Mouse (Mus musculus): ENCODE results near the gene Auts2. TPM values are rescaled to one million over a fixed set of nuclear protein-coding genes. Genes with fewer than 3 reads are reported as not detected.

Gene Auts2
- polyA plus RNA-seq, 1 experiment: 9.6 TPM

DNA sequence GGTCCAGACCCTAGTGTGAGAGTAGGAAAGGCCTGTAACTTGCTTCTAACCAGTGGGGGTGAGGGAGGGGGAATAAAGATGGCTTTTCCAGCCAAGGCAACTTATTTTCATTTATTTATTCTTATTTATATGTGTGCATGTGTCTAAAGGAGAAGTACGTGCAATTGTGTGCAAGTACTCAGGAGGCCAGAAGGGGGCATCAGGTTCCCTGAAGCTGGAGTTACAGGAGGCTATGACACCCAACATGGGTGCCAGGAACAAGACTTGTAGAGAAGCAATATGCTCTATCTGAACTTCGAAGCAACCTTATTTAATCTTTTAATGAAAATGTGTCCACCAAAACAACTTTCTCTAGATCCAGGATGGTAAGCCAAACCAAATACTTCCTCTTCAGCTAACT is 39.7 kb downstream of the Auts2 start:
- WGBS: 98% methylated on average over 2 of the region's 2 CpGs
- TF ChIP-seq POLR2A (IDR thresholded peaks at IDR 0.05; ENCODE audit: borderline replicate concordance, extremely low read depth, low read depth, low read length): no peak
- no peak for TF ChIP-seq CTCF (IDR thresholded peaks at IDR 0.05; ENCODE audit: insufficient read depth, low read length)
- no peak for DNase-seq
- no peak overlapping the region for H3K4me3 ChIP-seq (replicated peaks; ENCODE audit: extremely low read depth, low read depth, low read length)
- H3K4me1 ChIP-seq (ENCODE audit: control insufficient read depth, insufficient read depth, low read length): no peaks in the 10 kb centered on the region

DNA sequence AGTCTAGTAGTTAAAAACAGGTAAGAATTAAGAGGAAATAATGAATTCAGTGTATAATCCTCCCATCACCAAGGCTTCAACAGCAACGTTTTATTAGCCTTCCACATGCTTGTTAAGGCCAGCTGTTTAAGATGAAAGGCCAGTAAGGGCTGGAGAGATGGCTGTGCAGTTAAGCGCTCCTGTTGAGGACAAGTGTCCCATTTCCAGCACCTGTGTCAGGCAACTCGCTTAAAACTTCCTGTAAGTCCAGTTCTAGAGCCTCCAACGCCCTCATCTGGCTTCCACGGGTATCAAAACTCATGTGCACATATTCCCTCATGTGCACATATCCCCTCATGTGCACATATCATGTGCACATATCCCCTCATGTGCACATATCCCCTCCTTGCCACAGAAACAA is 41.1 kb downstream of the Auts2 start:
- TF ChIP-seq POLR2A (IDR thresholded peaks at IDR 0.05; ENCODE audit: borderline replicate concordance, extremely low read depth, low read depth, low read length) (no peak), CTCF (IDR thresholded peaks at IDR 0.05; ENCODE audit: insufficient read depth, low read length) (no peak)

DNA sequence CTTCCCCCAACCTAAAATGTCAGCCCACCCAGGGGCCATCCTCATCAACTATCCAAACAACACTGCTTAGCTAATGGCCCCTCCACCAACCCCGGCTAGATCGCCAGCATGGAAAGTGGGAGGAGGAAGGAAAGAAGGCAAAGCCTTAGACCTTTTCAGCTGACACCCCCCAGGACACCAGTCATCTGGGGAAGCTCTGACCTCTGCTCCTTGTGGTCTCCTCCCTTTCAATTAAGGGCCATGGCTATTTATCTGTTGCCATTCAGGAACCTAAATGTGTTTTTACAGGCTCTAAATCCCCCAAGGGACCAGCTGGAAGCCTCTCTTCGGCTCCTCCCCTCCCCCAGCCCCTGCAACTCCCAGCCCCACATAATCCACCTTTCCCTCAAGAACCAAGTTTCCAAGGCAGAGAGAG is 42.3 kb downstream of the Auts2 start:
- H3K4me3 ChIP-seq (replicated peaks; ENCODE audit: extremely low read depth, low read depth, low read length): no peak overlapping the region
- no peak for TF ChIP-seq CTCF (IDR thresholded peaks at IDR 0.05; ENCODE audit: insufficient read depth, low read length)
- TF ChIP-seq POLR2A (IDR thresholded peaks at IDR 0.05; ENCODE audit: borderline replicate concordance, extremely low read depth, low read depth, low read length): no peak
- DNase-seq: no peak
- H3K4me1 ChIP-seq (ENCODE audit: control insufficient read depth, insufficient read depth, low read length): no peaks in the 10 kb centered on the region
- whole genome bisulfite sequencing: 57% methylated on average over 3 of the region's 3 CpGs

More for the DNA sequence above, 41.1 kb downstream of the Auts2 start:
- H3K4me1 ChIP-seq (ENCODE audit: control insufficient read depth, insufficient read depth, low read length): no peaks in the 10 kb centered on the region
- no peak for DNase-seq
- 48% methylated on average over 5 of the region's 5 CpGs for WGBS
- no peak overlapping the region for H3K4me3 ChIP-seq (replicated peaks; ENCODE audit: extremely low read depth, low read depth, low read length)

DNA sequence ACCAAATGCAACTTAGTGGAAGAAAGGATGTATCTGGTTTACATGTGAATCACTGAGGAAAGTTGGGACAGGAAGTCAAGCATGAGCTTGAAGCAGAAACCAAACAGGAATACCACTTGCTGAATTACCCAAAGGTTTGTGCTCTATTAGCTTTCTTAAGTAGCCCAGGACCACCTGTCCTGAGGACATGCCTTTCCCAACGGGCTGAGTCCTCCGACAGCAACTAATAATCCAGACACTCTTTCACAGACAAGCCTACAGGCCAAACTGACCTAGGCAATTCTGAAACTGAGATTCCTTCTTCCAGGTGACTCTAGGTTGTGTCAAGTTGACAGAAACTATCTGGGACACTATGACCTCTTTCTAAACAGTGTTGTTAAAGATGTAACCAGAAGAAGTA is 44.2 kb downstream of the Auts2 start:
- WGBS: 71% methylated on average over 2 of the region's 2 CpGs
- TF ChIP-seq POLR2A (IDR thresholded peaks at IDR 0.05; ENCODE audit: borderline replicate concordance, extremely low read depth, low read depth, low read length): no peak
- TF ChIP-seq CTCF (IDR thresholded peaks at IDR 0.05; ENCODE audit: insufficient read depth, low read length): no peak
- DNase-seq: no peak
- H3K4me1 ChIP-seq (ENCODE audit: control insufficient read depth, insufficient read depth, low read length): no peaks in the 10 kb centered on the region
- H3K4me3 ChIP-seq (replicated peaks; ENCODE audit: extremely low read depth, low read depth, low read length): no peak overlapping the region

DNA sequence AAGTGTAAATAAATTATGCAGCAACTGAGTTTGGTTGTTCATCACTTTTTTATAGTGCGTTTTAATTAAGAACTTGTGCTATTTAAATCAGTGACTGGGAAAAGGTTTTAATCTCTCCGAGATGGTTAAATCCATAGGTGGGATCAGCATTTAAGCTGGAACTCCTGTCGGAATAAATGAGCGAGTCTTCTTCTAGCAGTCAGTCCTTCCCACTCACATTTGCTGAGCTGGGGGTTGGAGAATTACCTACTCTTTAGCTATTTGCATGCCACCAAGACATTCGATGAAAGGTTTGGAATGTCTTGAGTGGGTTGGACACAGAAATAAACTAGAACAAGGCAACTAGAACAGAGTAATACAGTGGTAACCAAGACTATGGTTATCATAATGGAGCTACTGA is 45.1 kb downstream of the Auts2 start:
- TF ChIP-seq CTCF (IDR thresholded peaks at IDR 0.05; ENCODE audit: insufficient read depth, low read length) (no peak), POLR2A (IDR thresholded peaks at IDR 0.05; ENCODE audit: borderline replicate concordance, extremely low read depth, low read depth, low read length) (no peak)
- H3K4me3 ChIP-seq (replicated peaks; ENCODE audit: extremely low read depth, low read depth, low read length): no peak overlapping the region
- DNase-seq: no peak
- H3K4me1 ChIP-seq (ENCODE audit: control insufficient read depth, insufficient read depth, low read length): no peaks in the 10 kb centered on the region
- WGBS: 93% methylated on average over 5 of the region's 5 CpGs

DNA sequence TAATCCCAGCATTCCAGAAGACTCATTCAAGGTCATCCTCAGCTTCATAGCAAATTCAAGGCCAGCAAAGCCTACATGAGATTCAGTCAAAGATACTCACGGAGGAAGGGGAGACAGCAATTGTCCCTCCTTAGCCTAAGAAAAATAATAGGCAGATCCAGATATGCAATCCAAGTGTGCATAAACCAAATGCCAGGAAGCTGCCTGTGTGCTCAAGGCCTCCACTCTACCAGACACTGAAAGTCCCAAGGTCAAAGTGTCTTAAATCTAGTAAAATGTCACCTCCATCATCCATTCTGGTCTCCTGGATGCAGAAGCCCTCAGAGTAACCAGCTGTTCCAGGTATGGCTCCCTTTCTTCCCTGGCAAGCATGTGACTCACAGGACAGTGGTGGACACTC is 50.4 kb downstream of the Auts2 start:
- WGBS: 80% methylated on average over 1 of the region's 1 CpGs
- TF ChIP-seq CTCF (IDR thresholded peaks at IDR 0.05; ENCODE audit: insufficient read depth, low read length) (no peak), POLR2A (IDR thresholded peaks at IDR 0.05; ENCODE audit: borderline replicate concordance, extremely low read depth, low read depth, low read length) (no peak)
- H3K4me1 ChIP-seq (ENCODE audit: control insufficient read depth, insufficient read depth, low read length): peaks cover 7% of the 10 kb centered on the region
- no peak for DNase-seq
- no peak overlapping the region for H3K4me3 ChIP-seq (replicated peaks; ENCODE audit: extremely low read depth, low read depth, low read length)

DNA sequence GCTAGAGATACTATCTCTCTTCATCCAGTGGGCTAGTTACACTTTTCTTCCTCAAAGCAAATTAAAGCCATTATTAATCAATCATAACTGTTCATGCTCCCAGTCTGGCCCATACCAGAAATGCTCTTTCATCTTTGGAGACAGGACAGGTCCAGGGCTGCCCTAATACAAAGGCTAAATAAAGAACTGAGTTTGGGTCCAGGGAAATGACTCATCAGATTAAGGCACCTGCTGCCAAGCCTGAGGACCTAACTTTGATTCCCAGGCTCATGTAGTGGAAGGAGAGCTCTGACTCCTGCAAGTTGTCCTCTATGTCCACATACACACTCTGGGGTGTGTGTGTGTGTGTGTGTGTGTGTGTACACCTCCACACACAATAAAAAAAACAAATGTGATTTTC is 51.1 kb downstream of the Auts2 start:
- Histone ChIP-seq H3K4me3 (replicated peaks; ENCODE audit: extremely low read depth, low read depth, low read length) (no peak overlapping the region), H3K4me1 (ENCODE audit: control insufficient read depth, insufficient read depth, low read length) (peaks cover 11% of the 10 kb centered on the region)
- no peak for TF ChIP-seq POLR2A (IDR thresholded peaks at IDR 0.05; ENCODE audit: borderline replicate concordance, extremely low read depth, low read depth, low read length)
- no peak for TF ChIP-seq CTCF (IDR thresholded peaks at IDR 0.05; ENCODE audit: insufficient read depth, low read length)
- no peak for DNase-seq

DNA sequence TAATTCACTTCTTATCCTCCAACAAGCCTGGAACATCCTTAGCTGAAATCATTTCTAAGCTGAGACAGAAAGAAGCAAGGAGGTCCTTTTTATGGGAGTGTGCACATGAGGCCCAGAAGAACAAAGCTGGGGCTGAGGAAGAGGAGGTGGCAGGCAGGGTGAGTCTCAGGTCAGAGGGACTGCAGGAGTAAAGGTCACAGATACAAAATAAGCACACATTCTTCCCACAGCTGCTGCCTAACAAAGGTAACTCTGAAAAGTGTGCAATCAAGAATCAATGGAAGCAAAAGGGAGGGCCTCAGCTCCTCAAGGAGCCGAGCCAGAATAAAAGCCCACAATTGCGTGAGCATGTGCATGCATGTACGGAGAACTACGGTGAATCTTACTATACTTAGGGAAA is 51.6 kb downstream of the Auts2 start:
- TF ChIP-seq POLR2A (IDR thresholded peaks at IDR 0.05; ENCODE audit: borderline replicate concordance, extremely low read depth, low read depth, low read length) (no peak), CTCF (IDR thresholded peaks at IDR 0.05; ENCODE audit: insufficient read depth, low read length) (no peak)
- 80% methylated on average over 4 of the region's 4 CpGs for WGBS
- no peak for DNase-seq
- no peak overlapping the region for H3K4me3 ChIP-seq (replicated peaks; ENCODE audit: extremely low read depth, low read depth, low read length)
- peaks cover 16% of the 10 kb centered on the region for H3K4me1 ChIP-seq (ENCODE audit: control insufficient read depth, insufficient read depth, low read length)

DNA sequence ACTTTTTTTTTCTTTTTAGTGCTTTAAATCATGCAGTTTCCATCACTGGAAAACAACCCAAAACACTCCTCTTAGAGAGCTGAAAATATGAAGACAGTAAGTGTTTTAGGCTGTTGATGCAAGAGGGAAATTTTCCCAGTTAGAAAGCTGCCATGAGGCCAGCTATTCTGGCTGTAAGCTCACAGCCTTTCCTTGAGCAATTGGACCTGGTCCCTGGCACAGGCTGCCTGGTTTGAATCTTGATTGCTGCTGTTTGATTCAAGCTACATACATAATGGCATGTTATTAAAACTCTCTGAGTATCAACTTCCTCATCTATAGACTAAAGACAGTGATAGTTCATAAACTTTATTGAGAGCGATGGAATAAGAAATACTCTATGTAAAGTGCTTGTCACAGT is 52.8 kb downstream of the Auts2 start:
- Histone ChIP-seq H3K4me1 (ENCODE audit: control insufficient read depth, insufficient read depth, low read length) (peaks cover 18% of the 10 kb centered on the region), H3K4me3 (replicated peaks; ENCODE audit: extremely low read depth, low read depth, low read length) (no peak overlapping the region)
- TF ChIP-seq POLR2A (IDR thresholded peaks at IDR 0.05; ENCODE audit: borderline replicate concordance, extremely low read depth, low read depth, low read length): no peak
- TF ChIP-seq CTCF (IDR thresholded peaks at IDR 0.05; ENCODE audit: insufficient read depth, low read length): no peak
- 70% methylated on average over 1 of the region's 1 CpGs for WGBS
- no peak for DNase-seq

DNA sequence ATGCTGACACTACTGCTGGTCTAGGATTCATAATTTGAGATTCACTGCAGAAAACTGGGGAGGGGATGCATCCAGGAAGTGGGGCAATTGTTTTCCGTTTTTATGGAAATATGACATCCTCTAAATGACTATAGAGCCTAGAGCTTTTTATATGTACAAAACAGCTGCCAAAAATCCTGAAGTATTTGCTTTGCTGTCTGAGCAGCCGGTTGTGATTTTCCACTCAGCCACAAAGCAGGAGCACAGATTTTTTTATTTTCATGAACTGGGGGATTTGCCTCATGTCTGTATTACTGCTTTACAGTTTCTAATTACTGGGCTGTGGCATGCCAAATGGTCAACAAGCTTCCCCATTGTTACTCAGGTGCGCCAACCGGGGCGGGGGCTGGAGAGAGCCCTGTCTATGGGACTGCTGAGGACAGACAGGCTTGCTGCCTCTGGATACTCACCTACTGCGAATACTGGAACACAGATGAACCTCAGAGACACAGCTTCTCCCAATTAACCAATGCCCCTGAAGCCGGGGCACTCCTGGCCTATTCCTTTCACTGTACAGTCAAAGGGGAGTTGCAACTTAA is 53.3 kb downstream of the Auts2 start:
- 69% methylated on average over 7 of the region's 7 CpGs for WGBS
- Histone ChIP-seq H3K4me1 (ENCODE audit: control insufficient read depth, insufficient read depth, low read length) (peaks cover 18% of the 10 kb centered on the region), H3K4me3 (replicated peaks; ENCODE audit: extremely low read depth, low read depth, low read length) (no peak overlapping the region)
- TF ChIP-seq POLR2A (IDR thresholded peaks at IDR 0.05; ENCODE audit: borderline replicate concordance, extremely low read depth, low read depth, low read length) (no peak), CTCF (IDR thresholded peaks at IDR 0.05; ENCODE audit: insufficient read depth, low read length) (no peak)
- no peak for DNase-seq

All from lung, adult 2 months (tissue).